27 mouse cellular contexts compared by ENCODE assay signal in genomic region chr16:69206909-69207308, GRCm38 (mm10).
"Had no signal": no experiment of that assay in that cellular context is flagged by ENCODE, and none has a peak within 500 bp of the region (broad histone marks: within the 10 kb centered on the region; RNA-seq: fewer than 3 reads in every experiment).

No protein-coding gene starts in this region.

- H3K9ac ChIP-seq: limb, embryonic 12.5 days; limb, embryonic 13.5 days; limb, embryonic 15.5 days; liver, embryonic 12.5 days; liver, embryonic 13.5 days; liver, embryonic 14.5 days; liver, embryonic 15.5 days; liver, postnatal 0 days; lung, embryonic 14.5 days; lung, embryonic 15.5 days; midbrain, embryonic 12.5 days; midbrain, embryonic 13.5 days; midbrain, embryonic 15.5 days had no signal

- H3K9me3 ChIP-seq: limb, embryonic 10.5 days; limb, embryonic 12.5 days; limb, embryonic 13.5 days; limb, embryonic 15.5 days; liver, embryonic 12.5 days; liver, embryonic 13.5 days; liver, embryonic 15.5 days; lung, embryonic 15.5 days; megakaryocyte, embryonic 14.5 days; midbrain, embryonic 10.5 days; midbrain, embryonic 12.5 days; midbrain, embryonic 13.5 days; midbrain, embryonic 15.5 days had no signal

- H3K27ac ChIP-seq: limb, embryonic 10.5 days; limb, embryonic 12.5 days; limb, embryonic 13.5 days; limb, embryonic 15.5 days; liver, embryonic 12.5 days; liver, embryonic 13.5 days; liver, embryonic 14.5 days; liver, embryonic 15.5 days; lung, embryonic 15.5 days; macrophage; midbrain, embryonic 10.5 days; midbrain, embryonic 12.5 days; midbrain, embryonic 13.5 days; midbrain, embryonic 15.5 days had no signal

- DNase-seq: left cerebral cortex, postnatal 4 days; liver; liver, embryonic 13.5 days; liver, postnatal 0 days; lung, adult 18-20 months; lung, adult 2 months; lung, embryonic 14.5 days; lung, postnatal 10 days; lung, postnatal 14 days; lung, postnatal 36 days; lung, postnatal 4 days; midbrain, embryonic 14.5 days had no signal

- H3K27me3 ChIP-seq: limb, embryonic 12.5 days; limb, embryonic 13.5 days; limb, embryonic 15.5 days; liver, embryonic 12.5 days; liver, embryonic 13.5 days; liver, embryonic 15.5 days; lung, embryonic 15.5 days; megakaryocyte, embryonic 14.5 days; midbrain, embryonic 12.5 days; midbrain, embryonic 13.5 days; midbrain, embryonic 15.5 days had no signal

- H3K4me1 ChIP-seq: limb, embryonic 10.5 days; limb, embryonic 12.5 days; limb, embryonic 13.5 days; limb, embryonic 15.5 days; liver, embryonic 12.5 days; liver, embryonic 13.5 days; liver, embryonic 15.5 days; lung, embryonic 15.5 days; megakaryocyte, embryonic 14.5 days; midbrain, embryonic 10.5 days; midbrain, embryonic 12.5 days; midbrain, embryonic 13.5 days; midbrain, embryonic 15.5 days had no signal

- H3K4me3 ChIP-seq: limb, embryonic 10.5 days; limb, embryonic 12.5 days; limb, embryonic 13.5 days; limb, embryonic 15.5 days; liver, embryonic 12.5 days; liver, embryonic 13.5 days; liver, embryonic 15.5 days; lung, embryonic 15.5 days; megakaryocyte, embryonic 14.5 days; midbrain, embryonic 10.5 days; midbrain, embryonic 12.5 days; midbrain, embryonic 13.5 days; midbrain, embryonic 15.5 days; myocyte had no signal

- H3K36me3 ChIP-seq: limb, embryonic 10.5 days; limb, embryonic 12.5 days; limb, embryonic 13.5 days; limb, embryonic 15.5 days; liver, embryonic 12.5 days; liver, embryonic 13.5 days; liver, embryonic 15.5 days; lung, embryonic 15.5 days; midbrain, embryonic 10.5 days; midbrain, embryonic 12.5 days; midbrain, embryonic 13.5 days; midbrain, embryonic 15.5 days had no signal
